Mouse (Mus musculus) heart, embryonic 12.5 days (tissue): ENCODE data around the gene Aif1. TPM values are rescaled to one million over a fixed set of nuclear protein-coding genes. Genes with fewer than 3 reads are reported as not detected.

Experiments used
- ATAC-seq: fragments of 200-750 bp; cut with Nextera tagmentation; 2 replicates; pipeline ENCODE4 v1.8.0; 2017; ENCODE audit warnings: moderate TSS enrichment, moderate library complexity; ENCODE audit not compliant: insufficient number of reproducible peaks, low FRiP score
- H3K27ac ChIP-seq: fragments of 300-500 bp; sonication (generic); 2 replicates; pipeline ENCODE4 v1.5.1; 2016; ENCODE audit warnings: mild to moderate bottlenecking, moderate library complexity; ENCODE audit not compliant: poor library complexity, severe bottlenecking
- H3K27me3 ChIP-seq: fragments of 300-500 bp; sonication (generic); replicated peaks from 2 replicates; pipeline ENCODE4 v1.6.1; 2016; ENCODE audit warnings: mild to moderate bottlenecking, moderate library complexity
- H3K36me3 ChIP-seq: fragments of 300-500 bp; sonication (generic); 2 replicates; pipeline ENCODE4 v1.6.1; 2016; ENCODE audit warnings: mild to moderate bottlenecking, moderate library complexity
- H3K4me1 ChIP-seq: fragments of 300-500 bp; sonication (generic); replicated peaks from 2 replicates; pipeline ENCODE4 v1.6.1; 2016; ENCODE audit warnings: mild to moderate bottlenecking
- H3K4me2 ChIP-seq: fragments of 300-500 bp; sonication (generic); 2 replicates; pipeline ENCODE4 v1.6.1; 2016; ENCODE audit warnings: mild to moderate bottlenecking, moderate library complexity
- H3K4me3 ChIP-seq: fragments of 300-500 bp; sonication (generic); 2 replicates; pipeline ENCODE4 v1.5.1; 2016; ENCODE audit warnings: mild to moderate bottlenecking
- H3K9ac ChIP-seq: fragments of 300-500 bp; sonication (generic); 2 replicates; pipeline ENCODE4 v1.6.1; 2016; ENCODE audit warnings: mild to moderate bottlenecking, moderate library complexity
- H3K9me3 ChIP-seq: fragments of 300-500 bp; sonication (generic); replicated peaks from 2 replicates; pipeline ENCODE4 v1.6.1; 2016; ENCODE audit warnings: mild to moderate bottlenecking, moderate library complexity
- WGBS: fragments of 180-500 bp; shearing (Covaris S2); methylation state at CpG from one replicate; pipeline ENCODE4 v1.1.7; 2016; 5-methylcytosine and 5-hydroxymethylcytosine counted together
- polyA plus RNA-seq: library from polyadenylated mRNA; unstranded; fragments of >200 nt; fragmentation: Nextera tagmentation; extraction: Ambion mirVana; gene quantifications from 2 replicates; pipeline ENCODE4 v1.2.1, GENCODE M21; 2016

The Aif1 gene
- polyA plus RNA-seq = 4.3 and 4.4 TPM in 2 replicates

- Histone ChIP-seq H3K27ac (no peak within 1 kb of the TSS), H3K4me1 (0 out of 2 replicates have a peak, but pooled peaks cover 4% of the 10 kb centered on the region), H3K9me3 (no peaks in the 10 kb centered on the region), H3K27me3 (0 out of 2 replicates have a peak, but pooled peaks cover 4% of the 10 kb centered on the region), H3K36me3 (no peaks in the 10 kb centered on the region), H3K4me2 (no peak within 1 kb of the TSS), H3K4me3 (no peak within 1 kb of the TSS), H3K9ac (no peak within 1 kb of the TSS)
- 71% methylated on average over 2 of the region's 2 CpGs for WGBS
- no peak for ATAC-seq
Measured at GRCm38 (mm10) chr17:35175968-35176367, at the start of gene Aif1. Gene Aif1 (minus strand): TSS chr17:35176068.

DNA sequence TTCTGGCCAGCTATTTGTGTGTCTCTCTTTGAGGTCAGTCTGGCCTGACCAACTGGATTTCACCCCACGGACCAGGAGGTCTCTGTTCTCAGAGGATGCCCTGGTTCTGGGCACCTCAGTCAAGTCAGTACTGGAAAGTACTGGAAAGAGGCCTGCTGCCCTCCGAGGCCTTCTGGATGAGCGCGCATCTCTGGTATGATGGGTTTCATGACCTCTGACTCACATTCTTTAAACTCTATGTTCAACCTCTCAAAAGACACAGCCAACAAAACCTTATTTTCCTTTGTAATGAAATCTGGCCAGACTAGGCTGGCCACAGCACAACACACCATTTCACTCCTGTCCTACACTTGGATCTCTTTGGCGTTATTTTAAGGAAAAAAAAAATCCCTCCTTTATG is 49.6 kb upstream of the Aif1 start:
- no peaks in the 10 kb centered on the region for H3K27me3 ChIP-seq
- H3K4me1 ChIP-seq = peaks cover 11% of the 10 kb centered on the region
- peaks cover 62% of the 10 kb centered on the region for H3K36me3 ChIP-seq
- no peak overlapping the region for H3K27ac ChIP-seq
- WGBS = 90% methylated on average over 5 of the region's 5 CpGs
- H3K4me3 ChIP-seq = no peak overlapping the region
- no peaks in the 10 kb centered on the region for H3K9me3 ChIP-seq
- ATAC-seq = no peak
- H3K9ac ChIP-seq = no peak overlapping the region
- H3K4me2 ChIP-seq = no peak overlapping the region

DNA sequence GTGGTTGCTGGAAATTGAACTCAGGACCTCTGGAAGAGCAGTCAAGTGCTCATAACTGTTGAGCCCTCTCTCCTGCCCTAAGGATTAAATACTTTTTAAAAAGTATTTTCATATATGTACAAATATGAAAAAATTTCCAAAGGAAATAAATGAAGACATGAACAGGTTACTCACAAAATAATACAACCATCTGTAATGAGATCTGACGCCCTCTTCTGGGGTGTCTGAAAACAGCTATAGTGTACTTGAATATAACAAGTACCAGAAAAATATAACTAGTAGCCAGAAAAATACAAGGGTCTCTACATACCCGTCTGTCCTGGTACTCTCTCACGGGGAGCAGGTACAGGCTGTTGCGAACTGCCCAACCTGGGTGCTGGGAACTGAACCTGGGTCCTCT is 48.8 kb upstream of the Aif1 start:
- Histone ChIP-seq H3K4me1 (peaks cover 19% of the 10 kb centered on the region), H3K27ac (no peak overlapping the region), H3K36me3 (peaks cover 64% of the 10 kb centered on the region), H3K27me3 (no peaks in the 10 kb centered on the region), H3K4me3 (no peak overlapping the region), H3K9ac (no peak overlapping the region), H3K9me3 (no peaks in the 10 kb centered on the region), H3K4me2 (no peak overlapping the region)
- 91% methylated on average over 4 of the region's 4 CpGs for WGBS
- no peak for ATAC-seq

DNA sequence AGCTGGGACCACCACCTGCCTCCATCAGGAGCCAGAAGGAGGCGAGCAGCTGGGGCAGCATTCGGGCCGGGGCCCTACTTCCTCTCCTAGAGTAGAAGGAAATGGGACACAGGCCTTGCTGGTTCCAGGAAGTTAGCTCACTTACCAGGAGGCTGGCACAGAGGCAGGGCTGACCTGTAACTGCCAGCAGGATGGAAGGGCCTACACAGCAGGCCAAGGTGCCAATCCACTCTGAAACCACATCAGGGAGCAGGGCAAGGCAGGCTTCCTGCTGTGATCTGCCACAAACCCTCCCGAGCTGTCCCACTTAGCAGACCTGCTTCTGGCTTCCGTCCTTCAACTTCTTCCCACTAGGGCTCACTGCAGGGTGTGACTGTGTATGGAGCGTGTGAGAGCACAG is 46.4 kb upstream of the Aif1 start:
- ATAC-seq = no peak
- Histone ChIP-seq H3K4me3 (no peak overlapping the region), H3K27me3 (no peaks in the 10 kb centered on the region), H3K9me3 (no peaks in the 10 kb centered on the region), H3K4me1 (peaks cover 23% of the 10 kb centered on the region), H3K4me2 (no peak overlapping the region), H3K27ac (0 out of 2 replicates have a peak overlapping the region, but pooled peaks have one; percentile 16), H3K9ac (0 out of 2 replicates have a peak overlapping the region, but pooled peaks have one; percentile 1), H3K36me3 (peaks cover 42% of the 10 kb centered on the region)
- WGBS = 61% methylated on average over 6 of the region's 6 CpGs

- no peak for ATAC-seq
- H3K9me3 ChIP-seq = no peaks in the 10 kb centered on the region
- no peak within 1 kb of the TSS for H3K4me3 ChIP-seq
- no peak within 1 kb of the TSS for H3K4me2 ChIP-seq
- H3K27ac ChIP-seq = peak within 1 kb of the TSS; percentile 69; the same call in 1 of the 2 replicates
- no peak within 1 kb of the TSS for H3K9ac ChIP-seq
- H3K4me1 ChIP-seq = peaks cover 21% of the 10 kb centered on the region
- no peaks in the 10 kb centered on the region for H3K27me3 ChIP-seq
- 75% methylated on average over 28 of the region's 28 CpGs for WGBS
- H3K36me3 ChIP-seq = peaks cover 35% of the 10 kb centered on the region
Measured at GRCm38 (mm10) chr17:35220156-35220952, 44.5 kb upstream of the Aif1 start, which contains the start of gene Gm16181. Gene Gm16181 (plus strand): TSS chr17:35220834.

GRCm38 (mm10) chr17:35219601-35220041 is 43.8 kb upstream of the Aif1 start:
- Histone ChIP-seq H3K4me2 (no peak overlapping the region), H3K36me3 (peaks cover 29% of the 10 kb centered on the region), H3K27me3 (no peaks in the 10 kb centered on the region), H3K4me3 (no peak overlapping the region), H3K9ac (no peak overlapping the region), H3K9me3 (no peaks in the 10 kb centered on the region), H3K27ac (peak overlapping the region; percentile 69), H3K4me1 (peaks cover 21% of the 10 kb centered on the region)
- 57% methylated on average over 6 of the region's 6 CpGs for WGBS
- ATAC-seq = no peak

DNA sequence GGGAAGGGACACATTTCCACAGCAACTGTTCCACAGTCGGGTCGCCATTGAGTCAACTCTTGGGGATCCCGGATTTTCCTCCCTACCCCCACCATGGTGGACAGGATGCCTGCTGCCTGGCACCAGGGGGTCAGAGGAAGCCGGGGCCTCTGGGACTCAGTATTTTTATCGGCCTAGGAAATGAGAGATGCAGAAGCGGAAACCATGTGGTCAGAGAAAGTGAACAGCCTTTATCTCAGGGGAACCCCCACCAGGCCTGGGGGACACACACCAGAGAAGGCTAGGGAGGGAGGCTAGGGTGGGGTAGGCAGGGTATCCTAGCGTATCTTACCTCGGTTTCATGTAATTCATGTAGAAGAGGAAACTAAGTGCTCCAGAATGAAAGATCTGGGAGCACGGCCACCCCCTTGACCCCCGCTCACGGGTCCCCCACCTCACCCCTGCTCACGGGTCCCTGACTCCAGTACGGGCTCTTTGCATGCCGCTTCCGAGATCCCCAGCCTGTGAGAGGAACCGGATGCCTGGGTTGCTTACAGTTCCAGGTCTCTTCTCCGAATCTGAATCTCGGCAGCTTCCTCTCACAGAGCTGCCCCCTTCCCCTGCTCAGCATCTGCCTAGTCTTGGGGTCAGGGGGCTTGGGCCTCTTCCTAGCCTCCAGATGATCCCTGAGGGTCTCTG is 42.8 kb upstream of the Aif1 start:
- Histone ChIP-seq H3K27ac (peak overlapping the region; percentile 69), H3K36me3 (peaks cover 25% of the 10 kb centered on the region), H3K27me3 (0 out of 2 replicates have a peak, but pooled peaks cover 3% of the 10 kb centered on the region), H3K9me3 (no peaks in the 10 kb centered on the region), H3K9ac (no peak overlapping the region), H3K4me2 (no peak overlapping the region), H3K4me3 (no peak overlapping the region), H3K4me1 (peaks cover 21% of the 10 kb centered on the region)
- peak; percentile 68 for ATAC-seq
- 59% methylated on average over 18 of the region's 18 CpGs for WGBS

DNA sequence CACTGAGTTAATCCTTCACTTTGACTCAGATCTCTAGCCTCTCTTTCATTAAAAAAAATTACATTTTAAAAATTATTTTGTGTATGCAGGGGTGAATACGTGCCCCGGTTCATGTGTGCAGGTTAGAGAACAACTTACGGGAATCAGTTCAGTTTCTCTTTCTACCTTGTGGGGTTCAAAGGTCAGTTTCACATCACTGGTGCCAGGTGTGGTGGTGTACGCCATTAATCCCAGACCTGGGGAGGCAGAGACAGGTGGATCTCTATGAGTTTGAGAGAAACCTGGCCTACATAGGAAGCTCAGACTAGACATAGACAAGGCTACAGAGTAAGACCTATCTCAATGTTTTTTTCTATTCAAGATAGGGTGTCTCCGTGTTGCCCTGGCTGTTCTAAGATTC is 37.2 kb upstream of the Aif1 start:
- ATAC-seq = no peak
- H3K36me3 ChIP-seq = no peaks in the 10 kb centered on the region
- no peaks in the 10 kb centered on the region for H3K9me3 ChIP-seq
- WGBS = 90% methylated on average over 5 of the region's 5 CpGs
- H3K27ac ChIP-seq = no peak overlapping the region
- 0 out of 2 replicates have a peak, but pooled peaks cover 7% of the 10 kb centered on the region for H3K27me3 ChIP-seq
- H3K4me3 ChIP-seq = no peak overlapping the region
- H3K4me1 ChIP-seq = no peaks in the 10 kb centered on the region
- no peak overlapping the region for H3K9ac ChIP-seq
- H3K4me2 ChIP-seq = no peak overlapping the region

DNA sequence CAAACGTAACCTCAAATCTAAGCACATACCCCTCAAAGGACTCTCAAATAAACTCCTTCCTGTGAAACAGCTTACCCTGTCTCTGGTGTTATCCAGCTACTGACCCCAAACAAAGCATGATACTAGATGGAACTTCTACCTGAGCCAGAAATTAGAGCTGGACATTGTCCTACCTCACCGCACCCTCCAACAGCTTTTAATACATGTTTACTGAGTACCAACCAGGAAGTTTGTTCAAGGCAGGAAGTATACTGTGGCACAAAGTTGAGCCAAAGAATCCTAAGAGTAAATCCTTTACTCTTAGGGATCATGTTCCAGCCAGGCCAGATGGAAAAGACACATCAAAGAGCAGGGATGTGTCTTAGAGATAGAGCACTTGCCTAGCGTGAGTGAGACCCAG is 34.7 kb upstream of the Aif1 start:
- H3K27me3 ChIP-seq = peaks cover 7% of the 10 kb centered on the region; the same call in 1 of the 2 replicates
- no peaks in the 10 kb centered on the region for H3K9me3 ChIP-seq
- H3K4me2 ChIP-seq = no peak overlapping the region
- H3K4me3 ChIP-seq = no peak overlapping the region
- no peaks in the 10 kb centered on the region for H3K4me1 ChIP-seq
- no peak overlapping the region for H3K27ac ChIP-seq
- H3K36me3 ChIP-seq = no peaks in the 10 kb centered on the region
- no peak for ATAC-seq
- no peak overlapping the region for H3K9ac ChIP-seq
- WGBS = 67% methylated on average over 3 of the region's 3 CpGs

DNA sequence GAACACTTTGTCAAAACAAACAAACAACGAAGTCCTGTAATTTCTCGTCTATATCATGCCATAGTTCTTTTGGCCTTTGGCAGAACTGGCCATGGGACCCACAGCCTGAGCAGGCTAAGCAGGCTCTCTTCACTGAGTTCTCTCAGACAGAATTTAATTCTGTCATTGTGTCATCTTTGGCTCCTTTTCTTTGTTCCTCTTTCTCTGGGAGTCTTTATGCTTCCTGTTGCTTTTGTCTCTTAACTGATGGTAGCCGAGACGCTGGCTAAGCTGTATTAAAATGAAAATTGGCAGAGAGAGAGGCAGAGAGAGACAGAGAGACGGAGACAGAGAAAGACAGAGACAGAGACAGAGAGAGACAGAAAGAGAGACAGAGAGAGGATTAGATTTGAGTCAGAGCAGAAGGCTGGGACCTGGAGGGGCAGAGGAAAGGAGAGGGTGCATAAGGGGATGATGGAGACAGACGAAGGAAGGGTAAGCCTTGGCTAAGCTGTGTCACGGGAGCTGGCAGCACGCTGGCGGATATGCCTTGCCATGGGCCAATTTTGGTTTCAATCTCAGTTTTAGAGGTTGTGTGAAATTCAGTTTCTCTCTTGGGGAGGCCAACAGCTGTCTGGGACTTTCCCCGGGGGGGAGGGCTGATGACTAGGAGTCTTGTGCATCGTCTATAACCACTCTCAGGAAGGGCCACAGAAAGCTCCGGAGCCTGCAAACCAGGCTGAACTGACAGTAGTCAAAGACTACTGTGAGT is 34.1 kb upstream of the Aif1 start:
- peaks cover 13% of the 10 kb centered on the region for H3K27me3 ChIP-seq
- H3K4me3 ChIP-seq = no peak overlapping the region
- no peaks in the 10 kb centered on the region for H3K9me3 ChIP-seq
- no peak for ATAC-seq
- 0 out of 2 replicates have a peak, but pooled peaks cover 2% of the 10 kb centered on the region for H3K4me1 ChIP-seq
- 76% methylated on average over 12 of the region's 12 CpGs for WGBS
- H3K27ac ChIP-seq = no peak overlapping the region
- H3K4me2 ChIP-seq = no peak overlapping the region
- H3K36me3 ChIP-seq = no peaks in the 10 kb centered on the region
- no peak overlapping the region for H3K9ac ChIP-seq
